Mouse (Mus musculus) midbrain, postnatal 0 days (tissue): ENCODE measurements at regions not wholly inside any gene's neighbourhood (a gene's known extent, or its start where the extent isn't known, plus 50 kb on each side); places are given as distances from the start of the nearest gene placed in this dataset.

Source experiments
- ATAC-seq: fragments of 200-750 bp; cut with Nextera tagmentation; 2 replicates; pipeline ENCODE4 v1.8.0; 2017; ENCODE audit warnings: moderate number of reproducible peaks, mild to moderate bottlenecking, moderate TSS enrichment, moderate library complexity; ENCODE audit not compliant: low FRiP score
- DNase-seq: peaks from one replicate; pipeline ENCODE4 v3.0.0-alpha.2; 2015; ENCODE audit warnings: low spot score
- H3K27ac ChIP-seq: fragments of 300-500 bp; sonication (generic); 2 replicates; pipeline ENCODE4 v1.5.1; 2014; ENCODE audit warnings: low read depth, mild to moderate bottlenecking, low read length, mixed read lengths
- H3K27me3 ChIP-seq: fragments of 300-500 bp; sonication (generic); 2 replicates; pipeline ENCODE4 v1.6.1; 2014; ENCODE audit warnings: low read length, control low read depth, mixed read lengths; ENCODE audit not compliant: insufficient read depth
- H3K36me3 ChIP-seq: fragments of 300-500 bp; sonication (generic); 2 replicates; pipeline ENCODE4 v1.6.1; 2014; ENCODE audit warnings: low read length, control low read depth, mixed read lengths; ENCODE audit not compliant: insufficient read depth
- H3K4me1 ChIP-seq: fragments of 300-500 bp; sonication (generic); 2 replicates; pipeline ENCODE4 v1.6.1; 2014; ENCODE audit warnings: mild to moderate bottlenecking, control low read depth, antibody characterized with exemption, low read length, mixed read lengths; ENCODE audit not compliant: insufficient read depth
- H3K4me2 ChIP-seq: fragments of 300-500 bp; sonication (generic); 2 replicates; pipeline ENCODE4 v1.6.1; 2014; ENCODE audit warnings: low read depth, mild to moderate bottlenecking, low read length, mixed read lengths; ENCODE audit not compliant: poor library complexity, severe bottlenecking
- H3K4me3 ChIP-seq: fragments of 300-500 bp; sonication (generic); 2 replicates; pipeline ENCODE4 v1.5.1; 2014; ENCODE audit warnings: low read depth, mild to moderate bottlenecking, low read length, moderate library complexity
- H3K9ac ChIP-seq: fragments of 300-500 bp; sonication (generic); replicated peaks from 2 replicates; pipeline ENCODE4 v1.6.1; 2014; ENCODE audit warnings: mild to moderate bottlenecking, low read length, moderate library complexity, mixed read lengths; ENCODE audit not compliant: poor library complexity, severe bottlenecking
- H3K9me3 ChIP-seq: fragments of 300-500 bp; sonication (generic); 2 replicates; pipeline ENCODE4 v1.6.1; 2016; ENCODE audit warnings: low read length, control low read depth
- CTCF ChIP-seq: IDR thresholded peaks from 2 replicates; pipeline ENCODE4 v1.5.1; 2016; ENCODE audit warnings: antibody characterized with exemption, mild to moderate bottlenecking
- WGBS: fragments of 180-500 bp; shearing (Covaris S2); extraction: QIAGEN DNeasy Blood & Tissue Kit; methylation state at CpG from one replicate; pipeline ENCODE4 v1.1.7; 2014; 5-methylcytosine and 5-hydroxymethylcytosine counted together

- no peak for DNase-seq
- H3K4me1 ChIP-seq: no peaks in the 10 kb centered on the region
- no peaks in the 10 kb centered on the region for H3K36me3 ChIP-seq
- no peak for TF ChIP-seq CTCF
- H3K4me3 ChIP-seq: no peak overlapping the region
- no peak overlapping the region for H3K9ac ChIP-seq
- H3K27me3 ChIP-seq: no peaks in the 10 kb centered on the region
- H3K4me2 ChIP-seq: no peak overlapping the region
- no peak for ATAC-seq
- no peaks in the 10 kb centered on the region for H3K9me3 ChIP-seq
- 85% methylated on average over 5 of the region's 5 CpGs for WGBS
- H3K27ac ChIP-seq: no peak overlapping the region
Measured at GRCm38 (mm10) chr17:62292703-62293102, 588.4 kb downstream of the Efna5 start.

- no peak overlapping the region for H3K4me3 ChIP-seq
- TF ChIP-seq CTCF: no peak
- DNase-seq: no peak
Measured at GRCm38 (mm10) chr17:62287666-62288065, 593.5 kb downstream of the Efna5 start.

DNA sequence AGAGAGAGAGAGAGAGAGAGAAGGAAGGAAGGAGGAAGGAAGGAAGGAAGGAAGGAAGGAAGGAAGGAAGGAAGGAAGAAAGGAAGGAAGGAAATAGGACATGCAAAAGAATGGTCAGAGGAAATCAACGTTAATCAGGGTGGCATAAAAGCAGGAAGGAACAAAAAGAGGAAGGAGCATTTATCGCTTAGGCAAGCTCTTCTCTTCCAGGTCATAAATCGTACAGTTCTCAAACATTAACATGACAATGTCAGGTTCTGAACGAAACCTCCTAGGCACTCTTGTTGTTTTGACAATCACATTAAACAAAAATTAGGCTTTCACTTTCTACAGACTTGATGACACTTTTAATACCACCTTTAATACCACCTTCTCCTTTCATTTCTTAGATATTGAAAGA lies 594.0 kb downstream of the Efna5 start:
- Histone ChIP-seq H3K4me1 (no peaks in the 10 kb centered on the region), H3K36me3 (no peaks in the 10 kb centered on the region), H3K9me3 (no peaks in the 10 kb centered on the region), H3K27me3 (no peaks in the 10 kb centered on the region), H3K4me3 (no peak overlapping the region), H3K4me2 (no peak overlapping the region), H3K9ac (no peak overlapping the region), H3K27ac (no peak overlapping the region)
- TF ChIP-seq CTCF: no peak
- ATAC-seq (no peak), DNase-seq (no peak)
- WGBS: 83% methylated on average over 4 of the region's 4 CpGs

More at GRCm38 (mm10) chr17:62287666-62288065, 593.5 kb downstream of the Efna5 start:
- no peaks in the 10 kb centered on the region for H3K27me3 ChIP-seq
- H3K9ac ChIP-seq: no peak overlapping the region
- no peak for ATAC-seq
- H3K36me3 ChIP-seq: no peaks in the 10 kb centered on the region
- no peak overlapping the region for H3K4me2 ChIP-seq
- no peaks in the 10 kb centered on the region for H3K9me3 ChIP-seq
- no peak overlapping the region for H3K27ac ChIP-seq
- H3K4me1 ChIP-seq: no peaks in the 10 kb centered on the region

- ATAC-seq: no peak
- no peak overlapping the region for H3K4me3 ChIP-seq
- no peaks in the 10 kb centered on the region for H3K36me3 ChIP-seq
- H3K4me1 ChIP-seq: no peaks in the 10 kb centered on the region
- H3K27me3 ChIP-seq: no peaks in the 10 kb centered on the region
- H3K9me3 ChIP-seq: no peaks in the 10 kb centered on the region
- no peak overlapping the region for H3K4me2 ChIP-seq
- no peak overlapping the region for H3K9ac ChIP-seq
- H3K27ac ChIP-seq: no peak overlapping the region
- no peak for TF ChIP-seq CTCF
- DNase-seq: peak; percentile 44
- 82% methylated on average over 12 of the region's 12 CpGs for WGBS
Measured at GRCm38 (mm10) chr17:62286086-62287080, 594.7 kb downstream of the Efna5 start.

DNA sequence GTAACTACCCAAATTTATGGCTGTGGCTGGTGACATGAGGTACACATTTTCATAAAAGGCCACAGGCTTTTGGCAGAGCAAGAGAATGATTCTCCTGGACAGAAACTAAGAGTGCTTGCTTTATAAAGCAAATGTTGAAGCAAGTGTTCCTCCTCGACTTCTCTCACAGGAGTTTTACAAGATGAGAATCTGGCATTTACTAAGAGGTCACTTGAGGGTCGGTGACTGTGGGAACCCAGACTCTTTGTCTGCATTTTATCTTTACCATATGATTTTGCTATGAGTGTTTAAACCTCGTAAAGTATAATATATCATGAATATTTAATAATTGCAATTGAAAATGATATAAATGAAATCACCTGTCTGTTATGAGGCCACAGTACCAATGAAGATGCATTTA lies 600.9 kb downstream of the Efna5 start:
- no peak overlapping the region for H3K9ac ChIP-seq
- no peak overlapping the region for H3K4me3 ChIP-seq
- no peaks in the 10 kb centered on the region for H3K4me1 ChIP-seq
- 82% methylated on average over 3 of the region's 3 CpGs for WGBS
- H3K27me3 ChIP-seq: no peaks in the 10 kb centered on the region
- DNase-seq (no peak), ATAC-seq (no peak)
- no peaks in the 10 kb centered on the region for H3K9me3 ChIP-seq
- H3K27ac ChIP-seq: no peak overlapping the region
- H3K4me2 ChIP-seq: no peak overlapping the region
- H3K36me3 ChIP-seq: no peaks in the 10 kb centered on the region
- no peak for TF ChIP-seq CTCF

DNA sequence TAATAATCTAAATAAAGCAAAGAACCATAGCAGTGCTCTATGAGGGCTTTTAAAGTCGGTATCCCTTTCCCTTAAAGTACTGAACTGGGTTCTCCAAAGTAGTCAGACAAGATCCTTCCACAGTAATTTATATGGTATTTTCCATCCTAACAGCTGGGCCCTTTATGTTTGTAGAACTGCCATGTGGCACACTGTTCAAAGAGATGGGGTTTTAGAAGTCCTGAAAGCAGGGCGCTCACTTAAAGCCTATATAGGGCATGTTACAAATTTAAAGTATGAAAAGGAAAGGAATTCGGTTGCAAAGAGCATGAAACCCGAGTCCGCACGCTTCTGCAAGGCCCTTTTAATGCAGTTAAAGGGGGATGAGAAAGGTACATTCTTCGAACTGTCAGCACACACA lies 609.7 kb downstream of the Efna5 start:
- Histone ChIP-seq H3K4me2 (no peak overlapping the region), H3K27me3 (no peaks in the 10 kb centered on the region), H3K4me1 (no peaks in the 10 kb centered on the region), H3K36me3 (no peaks in the 10 kb centered on the region), H3K9ac (no peak overlapping the region), H3K27ac (no peak overlapping the region), H3K4me3 (no peak overlapping the region), H3K9me3 (no peaks in the 10 kb centered on the region)
- ATAC-seq (no peak), DNase-seq (no peak)
- 82% methylated on average over 7 of the region's 7 CpGs for WGBS
- no peak for TF ChIP-seq CTCF
